Mouse (Mus musculus) intestine, embryonic 15.5 days (tissue): ENCODE measurements around the gene Lancl1. TPM values are rescaled to one million over a fixed set of nuclear protein-coding genes. Genes with fewer than 3 reads are reported as not detected.

Experiments
- ATAC-seq: fragments of 200-750 bp; cut with Nextera tagmentation; 2 replicates; pipeline ENCODE4 v1.8.0; 2017; ENCODE audit warnings: moderate TSS enrichment, moderate library complexity
- H3K27ac ChIP-seq: fragments of 300-500 bp; sonication (generic); 2 replicates; pipeline ENCODE4 v1.5.1; 2015; ENCODE audit warnings: mild to moderate bottlenecking, inconsistent platforms
- H3K27me3 ChIP-seq: fragments of 300-500 bp; sonication (generic); replicated peaks from 2 replicates; pipeline ENCODE4 v1.6.1; 2015; ENCODE audit warnings: inconsistent platforms
- H3K36me3 ChIP-seq: fragments of 300-500 bp; sonication (generic); 2 replicates; pipeline ENCODE4 v1.6.1; 2015; ENCODE audit warnings: inconsistent platforms
- H3K4me1 ChIP-seq: fragments of 300-500 bp; sonication (generic); replicated peaks from 2 replicates; pipeline ENCODE4 v1.6.1; 2015; ENCODE audit warnings: inconsistent platforms
- H3K4me2 ChIP-seq: fragments of 300-500 bp; sonication (generic); replicated peaks from 2 replicates; pipeline ENCODE4 v1.6.1; 2015; ENCODE audit warnings: mild to moderate bottlenecking, inconsistent platforms
- H3K4me3 ChIP-seq: fragments of 300-500 bp; sonication (generic); replicated peaks from 2 replicates; pipeline ENCODE4 v1.5.1; 2015; ENCODE audit warnings: inconsistent platforms
- H3K9ac ChIP-seq: fragments of 300-500 bp; sonication (generic); 2 replicates; pipeline ENCODE4 v1.6.1; 2015; ENCODE audit warnings: inconsistent platforms
- H3K9me3 ChIP-seq: fragments of 300-500 bp; sonication (generic); 2 replicates; pipeline ENCODE4 v1.6.1; 2016; ENCODE audit warnings: inconsistent platforms
- WGBS: fragments of 180-500 bp; shearing (Covaris S2); methylation state at CpG from one replicate; pipeline ENCODE4 v1.1.7; 2015; 5-methylcytosine and 5-hydroxymethylcytosine counted together
- polyA plus RNA-seq: library from polyadenylated mRNA; unstranded; fragments of >200 nt; fragmentation: Nextera tagmentation; extraction: Ambion mirVana; gene quantifications from 2 replicates; pipeline ENCODE4 v1.2.1, GENCODE M21; 2015

Lancl1 gene
- polyA plus RNA-seq, 1 experiment from 2014 or later, result 68.5 TPM

DNA sequence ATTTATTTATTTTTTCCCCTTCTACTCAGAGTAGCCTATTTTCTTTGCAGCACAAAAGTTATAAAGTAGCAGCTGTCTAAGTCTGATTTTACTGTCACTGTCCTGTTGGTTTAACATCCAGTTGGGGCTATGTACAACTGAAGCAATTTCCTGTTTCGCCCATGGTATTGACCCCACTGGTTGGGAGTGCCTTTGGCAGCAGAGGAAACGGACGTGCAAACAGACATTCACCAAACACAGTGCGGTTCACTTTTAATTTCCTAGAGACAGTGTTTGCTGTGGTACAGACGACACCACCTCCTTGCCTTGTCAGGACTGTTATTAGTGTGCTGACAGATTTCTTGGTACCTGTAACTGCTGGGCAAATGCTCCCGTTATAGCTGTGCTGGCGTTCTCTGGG is 3.9 kb upstream of the Lancl1 start:
- Histone ChIP-seq H3K27ac (no peak overlapping the region), H3K9me3 (no peaks in the 10 kb centered on the region), H3K4me3 (no peak overlapping the region), H3K27me3 (no peaks in the 10 kb centered on the region), H3K36me3 (no peaks in the 10 kb centered on the region), H3K4me2 (no peak overlapping the region), H3K9ac (no peak overlapping the region), H3K4me1 (peaks cover 3% of the 10 kb centered on the region; the same call in 1 of the 2 replicates)
- ATAC-seq, result no peak
- 52% methylated on average over 7 of the region's 7 CpGs for WGBS

DNA sequence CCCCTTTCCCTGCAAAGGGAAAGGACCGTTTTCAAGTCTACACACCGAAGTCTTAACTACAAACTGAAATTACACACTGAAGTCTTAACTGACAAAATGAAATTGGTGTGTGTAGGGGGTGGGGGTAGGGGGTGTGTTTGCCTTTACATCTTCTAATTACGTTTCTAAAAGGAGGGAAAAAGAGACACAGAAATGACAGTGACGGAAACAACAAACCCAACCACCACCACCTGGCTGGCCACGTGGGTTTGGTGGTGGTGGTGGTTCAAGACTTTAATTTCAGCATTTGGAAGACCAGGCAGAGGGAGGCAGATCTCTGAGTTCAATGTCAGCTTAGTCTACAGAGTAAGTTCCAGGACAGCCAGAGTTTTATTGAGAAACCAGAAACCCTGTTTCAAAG is 411 bp upstream of the Lancl1 start:
- Histone ChIP-seq H3K4me1 (peaks cover 5% of the 10 kb centered on the region; the same call in 1 of the 2 replicates), H3K4me3 (peak overlapping the region; percentile 84), H3K27me3 (no peaks in the 10 kb centered on the region), H3K9me3 (no peaks in the 10 kb centered on the region), H3K4me2 (peak overlapping the region; percentile 60), H3K9ac (peak overlapping the region; percentile 82; the same call in 1 of the 2 replicates), H3K27ac (no peak overlapping the region), H3K36me3 (0 out of 2 replicates have a peak, but pooled peaks cover 3% of the 10 kb centered on the region)
- ATAC-seq, result peak; percentile 39
- 2% methylated on average over 5 of the region's 5 CpGs for WGBS

DNA sequence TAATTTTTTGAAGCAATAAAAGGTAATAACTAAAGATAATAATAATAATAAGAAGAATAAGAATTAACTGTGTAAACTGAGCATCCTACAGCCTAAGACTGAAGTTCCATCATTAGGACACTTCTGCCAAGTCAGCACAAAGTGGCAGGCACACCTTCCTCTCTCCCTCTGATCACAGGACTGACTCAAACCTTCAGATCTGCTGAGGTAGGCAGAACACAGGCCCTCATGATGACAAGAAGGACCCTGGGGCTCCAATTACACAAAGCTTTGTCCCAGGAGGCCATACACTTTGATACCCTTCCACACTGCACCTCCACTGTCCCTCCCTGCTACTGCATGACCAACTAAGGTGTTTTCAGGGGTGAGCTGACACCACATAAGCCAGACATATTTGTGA is 1.5 kb downstream of the Lancl1 start:
- no peak overlapping the region for H3K4me3 ChIP-seq
- H3K4me2 ChIP-seq, result no peak overlapping the region
- peaks cover 5% of the 10 kb centered on the region; the same call in 1 of the 2 replicates for H3K4me1 ChIP-seq
- H3K36me3 ChIP-seq, result 0 out of 2 replicates have a peak, but pooled peaks cover 7% of the 10 kb centered on the region
- H3K27ac ChIP-seq, result no peak overlapping the region
- no peak overlapping the region for H3K9ac ChIP-seq
- no peak for ATAC-seq
- H3K9me3 ChIP-seq, result no peaks in the 10 kb centered on the region
- no peaks in the 10 kb centered on the region for H3K27me3 ChIP-seq

DNA sequence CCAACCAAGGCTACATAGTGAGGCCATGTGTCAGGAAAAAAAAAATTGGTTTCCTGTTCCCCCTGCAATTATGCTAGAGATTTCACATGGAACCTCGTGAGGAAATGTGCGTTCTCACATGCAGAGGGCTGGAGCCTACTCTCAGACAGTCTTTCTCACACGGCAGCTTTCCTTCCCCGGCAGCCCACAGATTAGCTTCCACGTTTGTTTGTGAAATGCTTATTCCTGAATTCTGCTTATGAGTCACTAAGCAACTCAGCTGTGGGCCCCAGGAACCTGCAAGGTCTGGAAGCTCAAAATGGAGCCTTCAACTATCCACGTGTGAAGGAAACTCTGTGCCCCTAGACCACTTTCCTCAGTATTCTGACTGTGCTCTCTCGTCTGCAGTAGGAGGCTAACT is 5.4 kb downstream of the Lancl1 start:
- 89% methylated on average over 7 of the region's 7 CpGs for WGBS
- Histone ChIP-seq H3K27ac (no peak overlapping the region), H3K4me3 (no peak overlapping the region), H3K27me3 (no peaks in the 10 kb centered on the region), H3K36me3 (0 out of 2 replicates have a peak, but pooled peaks cover 14% of the 10 kb centered on the region), H3K4me1 (peaks cover 5% of the 10 kb centered on the region; the same call in 1 of the 2 replicates), H3K9ac (no peak overlapping the region), H3K9me3 (no peaks in the 10 kb centered on the region), H3K4me2 (no peak overlapping the region)
- ATAC-seq, result no peak

DNA sequence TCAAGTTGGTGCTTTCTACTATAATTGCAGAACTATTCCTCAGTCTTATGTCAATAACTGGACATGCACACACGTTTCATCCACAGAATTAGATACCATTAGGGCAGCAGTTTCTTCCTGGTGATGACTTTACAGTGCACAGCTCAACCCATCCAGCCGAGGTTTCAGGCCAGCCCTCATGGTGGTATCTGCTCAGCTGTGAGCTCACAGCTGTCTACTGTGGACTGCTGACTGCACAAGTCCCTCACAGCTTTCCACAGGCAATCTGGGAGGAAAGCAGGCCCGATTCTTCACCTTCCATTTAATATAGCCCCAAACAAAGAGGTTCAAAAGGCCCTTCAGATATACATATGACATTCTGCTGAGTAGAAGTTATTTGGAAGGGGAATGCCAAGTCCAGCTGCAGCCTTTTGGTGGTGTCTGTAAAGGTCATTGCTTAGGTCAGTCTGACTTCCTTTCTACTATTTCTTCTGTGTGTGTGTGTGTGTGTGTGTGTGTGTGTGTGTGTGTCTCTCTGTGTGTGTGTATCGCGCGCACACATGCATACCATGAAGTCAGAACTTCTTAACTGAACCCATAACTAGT is 11.7 kb downstream of the Lancl1 start:
- ATAC-seq, result no peak

DNA sequence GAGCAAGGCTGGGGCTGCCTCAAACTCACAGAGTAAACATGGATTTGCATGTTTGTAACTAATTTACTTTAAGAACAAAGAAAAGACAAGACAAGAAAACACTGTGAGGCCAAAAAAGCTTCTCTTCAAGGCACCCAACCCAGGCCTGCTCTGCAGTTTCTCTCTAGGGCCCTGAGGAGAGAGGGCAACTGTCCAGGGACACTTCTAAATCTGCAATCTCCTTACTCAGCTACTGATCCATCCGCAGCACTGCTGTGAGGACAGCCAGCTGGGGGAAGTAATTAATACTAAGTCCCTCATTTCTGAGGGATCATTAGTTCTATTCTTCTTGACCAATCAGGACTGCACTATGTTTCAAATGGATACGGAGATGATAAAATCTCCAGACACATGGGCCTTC is 12.5 kb downstream of the Lancl1 start:
- H3K4me3 ChIP-seq, result no peak overlapping the region
- no peaks in the 10 kb centered on the region for H3K9me3 ChIP-seq
- no peak for ATAC-seq
- no peak overlapping the region for H3K4me2 ChIP-seq
- H3K9ac ChIP-seq, result no peak overlapping the region
- 73% methylated on average over 2 of the region's 2 CpGs for WGBS
- no peaks in the 10 kb centered on the region for H3K27me3 ChIP-seq
- H3K27ac ChIP-seq, result no peak overlapping the region
- H3K36me3 ChIP-seq, result 0 out of 2 replicates have a peak, but pooled peaks cover 9% of the 10 kb centered on the region
- H3K4me1 ChIP-seq, result no peaks in the 10 kb centered on the region

More for the DNA sequence above, 11.7 kb downstream of the Lancl1 start:
- Histone ChIP-seq H3K27ac (no peak overlapping the region), H3K27me3 (no peaks in the 10 kb centered on the region), H3K9me3 (no peaks in the 10 kb centered on the region), H3K9ac (no peak overlapping the region), H3K4me2 (no peak overlapping the region), H3K4me3 (no peak overlapping the region), H3K36me3 (0 out of 2 replicates have a peak, but pooled peaks cover 9% of the 10 kb centered on the region), H3K4me1 (no peaks in the 10 kb centered on the region)
- 69% methylated on average over 6 of the region's 6 CpGs for WGBS

DNA sequence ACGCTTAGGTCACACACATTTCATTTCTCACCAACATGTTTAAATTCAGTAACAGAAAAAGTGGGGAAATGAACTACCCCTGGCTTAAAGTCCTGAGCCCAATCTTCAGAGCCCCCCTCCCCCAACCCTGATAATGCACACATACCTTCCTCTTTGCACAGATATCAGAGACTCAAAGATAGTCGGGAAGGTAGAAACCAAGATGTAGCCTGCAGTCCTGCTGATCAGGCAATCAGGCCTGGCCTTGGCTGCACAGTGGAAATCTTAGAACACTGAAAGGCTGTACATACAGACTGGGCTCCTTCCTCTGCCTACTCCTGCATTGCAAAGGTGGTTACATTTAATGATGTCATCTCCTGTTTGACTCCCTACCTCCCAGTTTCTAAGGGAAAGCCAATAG is 15.9 kb downstream of the Lancl1 start:
- no peaks in the 10 kb centered on the region for H3K27me3 ChIP-seq
- H3K27ac ChIP-seq, result no peak overlapping the region
- ATAC-seq, result no peak
- WGBS, result 84% methylated on average over 2 of the region's 2 CpGs
- no peak overlapping the region for H3K4me2 ChIP-seq
- no peak overlapping the region for H3K9ac ChIP-seq
- H3K4me1 ChIP-seq, result no peaks in the 10 kb centered on the region
- H3K9me3 ChIP-seq, result no peaks in the 10 kb centered on the region
- H3K4me3 ChIP-seq, result no peak overlapping the region
- 0 out of 2 replicates have a peak, but pooled peaks cover 3% of the 10 kb centered on the region for H3K36me3 ChIP-seq

DNA sequence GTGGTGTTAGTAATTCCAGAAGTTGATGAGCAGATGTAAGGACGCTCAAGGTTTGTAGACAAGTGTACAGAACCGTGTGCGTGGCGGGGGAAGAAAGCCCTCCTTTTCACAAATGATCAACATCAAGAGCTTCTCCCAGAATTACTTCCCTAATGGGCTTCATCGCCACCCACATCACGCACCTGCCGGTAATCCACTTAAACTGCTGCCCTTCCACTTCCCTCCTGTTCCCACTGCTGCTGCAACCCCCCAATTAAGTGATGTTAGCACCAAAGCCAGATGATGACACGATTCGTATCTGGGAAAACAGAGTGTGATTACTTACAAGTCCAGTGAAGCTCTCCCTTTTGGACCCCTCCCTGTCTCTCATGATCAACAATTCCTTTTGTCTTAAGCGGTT is 16.6 kb downstream of the Lancl1 start:
- Histone ChIP-seq H3K27me3 (no peaks in the 10 kb centered on the region), H3K9me3 (no peaks in the 10 kb centered on the region), H3K36me3 (0 out of 2 replicates have a peak, but pooled peaks cover 3% of the 10 kb centered on the region), H3K4me2 (no peak overlapping the region), H3K4me3 (no peak overlapping the region), H3K27ac (no peak overlapping the region), H3K4me1 (no peaks in the 10 kb centered on the region), H3K9ac (no peak overlapping the region)
- no peak for ATAC-seq
- 88% methylated on average over 10 of the region's 10 CpGs for WGBS

DNA sequence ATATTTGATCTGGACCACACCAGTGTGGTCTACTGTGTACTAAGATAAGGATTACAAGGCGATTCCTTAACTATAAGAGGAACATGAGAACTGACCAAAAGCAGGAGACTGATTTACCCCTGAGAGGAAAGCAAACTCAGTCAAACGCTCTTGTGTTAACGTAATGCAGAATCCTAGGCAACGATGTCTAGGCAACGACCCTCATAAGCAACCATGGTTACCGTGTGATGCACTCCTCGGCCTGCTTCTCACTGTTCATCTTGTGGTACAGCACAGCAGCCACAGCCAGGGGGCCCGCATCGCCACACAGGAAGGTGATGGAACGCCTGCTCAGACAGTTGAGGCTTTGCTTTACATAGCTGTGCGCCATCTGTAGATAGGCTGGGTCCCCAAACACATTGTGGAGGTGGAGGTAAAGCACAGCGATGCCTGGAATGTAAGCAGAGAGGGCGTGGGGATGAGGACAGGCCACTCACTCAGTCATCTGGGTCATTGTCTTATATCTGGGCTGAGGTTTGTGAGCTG is 18.0 kb downstream of the Lancl1 start:
- Histone ChIP-seq H3K36me3 (0 out of 2 replicates have a peak, but pooled peaks cover 3% of the 10 kb centered on the region), H3K27me3 (no peaks in the 10 kb centered on the region), H3K4me2 (no peak overlapping the region), H3K4me1 (no peaks in the 10 kb centered on the region), H3K9me3 (no peaks in the 10 kb centered on the region), H3K27ac (no peak overlapping the region), H3K9ac (no peak overlapping the region), H3K4me3 (no peak overlapping the region)
- no peak for ATAC-seq
- WGBS, result 85% methylated on average over 13 of the region's 13 CpGs

DNA sequence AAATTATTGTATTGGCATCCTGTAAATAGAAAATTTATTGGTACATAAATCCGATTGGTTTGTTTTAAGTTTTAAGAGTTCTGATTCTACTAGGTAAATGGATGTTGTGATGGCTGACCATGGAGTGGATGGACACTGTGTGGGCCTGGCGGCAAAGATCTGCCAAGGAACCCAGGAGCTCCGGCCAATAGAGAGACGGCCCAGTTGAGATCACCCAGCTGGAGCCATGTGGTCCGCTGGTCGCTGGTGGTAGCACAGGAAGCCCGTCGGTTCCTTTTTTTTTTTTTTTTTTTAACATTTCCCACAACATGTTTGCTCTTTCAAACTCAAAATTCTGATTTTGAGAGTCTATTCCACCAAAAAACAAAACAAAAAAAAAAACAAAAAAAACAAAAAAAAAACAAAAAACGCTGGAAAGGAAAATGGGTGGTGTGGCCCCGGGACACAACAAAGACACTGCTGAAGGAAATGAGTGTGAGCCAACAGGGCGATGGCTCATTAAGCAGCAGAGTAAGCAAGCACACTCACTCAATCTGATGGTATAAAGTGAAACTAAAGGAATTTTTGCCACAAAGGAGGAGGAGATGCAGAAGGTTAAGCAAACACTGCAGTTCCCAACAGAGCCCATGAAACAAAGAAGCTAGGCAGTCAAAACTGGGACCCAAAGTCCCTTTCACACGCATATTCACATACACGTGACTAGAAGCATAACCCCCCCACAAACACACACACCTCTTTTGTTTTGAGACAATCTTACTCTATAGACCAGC is 21.4 kb downstream of the Lancl1 start:
- WGBS, result 86% methylated on average over 13 of the region's 13 CpGs
- 0 out of 2 replicates have a peak overlapping the region, but pooled peaks have one; percentile 9 for H3K27ac ChIP-seq
- no peaks in the 10 kb centered on the region for H3K27me3 ChIP-seq
- H3K4me1 ChIP-seq, result no peaks in the 10 kb centered on the region
- ATAC-seq, result no peak
- no peak overlapping the region for H3K9ac ChIP-seq
- no peak overlapping the region for H3K4me2 ChIP-seq
- H3K9me3 ChIP-seq, result no peaks in the 10 kb centered on the region
- H3K36me3 ChIP-seq, result no peaks in the 10 kb centered on the region
- no peak overlapping the region for H3K4me3 ChIP-seq

DNA sequence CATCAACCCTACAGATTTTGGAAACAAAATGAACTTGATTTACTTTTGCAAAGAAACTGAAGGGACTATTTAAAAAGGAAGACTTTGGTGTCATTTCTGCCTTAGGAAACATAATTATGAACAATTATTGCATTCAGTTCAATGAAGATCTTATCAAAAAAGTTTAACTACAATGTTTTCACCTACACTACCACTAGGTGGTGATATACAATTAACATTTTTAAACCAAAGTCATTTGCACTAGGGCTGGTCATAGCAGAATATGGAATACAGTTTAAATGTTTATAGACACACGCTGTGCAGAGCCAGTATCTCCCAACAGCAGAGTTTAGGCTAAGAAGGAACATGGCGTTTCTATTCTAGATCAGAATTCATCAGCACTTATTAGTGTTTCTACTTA is 24.5 kb downstream of the Lancl1 start:
- Histone ChIP-seq H3K27me3 (no peaks in the 10 kb centered on the region), H3K4me3 (no peak overlapping the region), H3K36me3 (no peaks in the 10 kb centered on the region), H3K9me3 (no peaks in the 10 kb centered on the region), H3K4me1 (no peaks in the 10 kb centered on the region), H3K4me2 (no peak overlapping the region), H3K27ac (no peak overlapping the region), H3K9ac (no peak overlapping the region)
- no peak for ATAC-seq
- WGBS, result 49% methylated on average over 2 of the region's 2 CpGs

DNA sequence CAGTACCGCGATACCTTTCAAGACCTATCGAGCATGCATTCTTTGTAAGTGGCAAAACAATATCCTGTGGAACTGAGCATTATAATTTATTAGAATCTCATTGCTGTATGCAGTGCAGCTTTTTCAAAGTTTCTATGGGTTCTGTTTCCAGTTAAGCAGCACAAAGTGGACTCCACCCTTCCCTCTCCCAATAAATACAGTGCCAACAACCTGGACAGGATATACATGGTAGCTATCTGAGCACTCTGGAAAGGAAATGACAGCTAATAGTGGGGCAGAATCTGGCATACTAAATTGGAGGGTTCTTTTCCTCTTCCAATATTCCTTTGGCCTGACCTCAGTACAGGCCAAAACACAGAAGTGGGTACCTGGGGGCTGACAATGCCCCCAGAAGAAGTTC is 28.2 kb downstream of the Lancl1 start:
- Histone ChIP-seq H3K36me3 (peaks cover 9% of the 10 kb centered on the region), H3K27me3 (no peaks in the 10 kb centered on the region), H3K4me3 (no peak overlapping the region), H3K9me3 (no peaks in the 10 kb centered on the region), H3K27ac (no peak overlapping the region), H3K9ac (no peak overlapping the region), H3K4me2 (no peak overlapping the region), H3K4me1 (no peaks in the 10 kb centered on the region)
- 94% methylated on average over 3 of the region's 3 CpGs for WGBS
- ATAC-seq, result no peak
